Mouse (Mus musculus) CH12.LX (cell line): Measurements from ENCODE around the gene Gm5622.

Experiments
- CHD1 ChIP-seq: IDR thresholded peaks from 2 replicates; pipeline ENCODE4 v1.6.1; 2012; ENCODE audit warnings: low read depth, low read length, improper control_type of control experiment, inconsistent platforms
- CTCF ChIP-seq, 2 experiments: IDR thresholded peaks in 1 of 2; conservative IDR thresholded peaks in 1 of 2; 2 replicates each; pipeline ENCODE4 v1.5.1; 2011 to 2012; ENCODE audit warnings: low read depth in 2 of 2, low read length in 2 of 2, improper control_type of control experiment in 1 of 2, inconsistent platforms in 1 of 2, mild to moderate bottlenecking in 1 of 2, moderate library complexity in 1 of 2
- ETS1 ChIP-seq: conservative IDR thresholded peaks from 2 replicates; pipeline ENCODE4 v1.6.1; 2012; ENCODE audit warnings: low read depth, mild to moderate bottlenecking, inconsistent platforms, low read length, improper control_type of control experiment, moderate library complexity
- IRF4 ChIP-seq: IDR thresholded peaks from 2 replicates; pipeline ENCODE4 v1.6.1; 2014; ENCODE audit warnings: low read depth, mild to moderate bottlenecking, inconsistent platforms, low read length, improper control_type of control experiment
- JUN ChIP-seq: IDR thresholded peaks from 2 replicates; pipeline ENCODE4 v1.6.1; 2011; ENCODE audit warnings: low read depth, mild to moderate bottlenecking, low read length, improper control_type of control experiment, moderate library complexity; ENCODE audit not compliant: insufficient read depth
- MXI1 ChIP-seq: IDR thresholded peaks from 2 replicates; pipeline ENCODE4 v1.6.1; 2011; ENCODE audit warnings: mild to moderate bottlenecking, low read depth, low read length, improper control_type of control experiment
- ZKSCAN1 ChIP-seq: IDR thresholded peaks from 2 replicates; pipeline ENCODE4 v1.6.1; 2012; ENCODE audit warnings: low read depth, inconsistent platforms, low read length, improper control_type of control experiment, borderline replicate concordance

DNA sequence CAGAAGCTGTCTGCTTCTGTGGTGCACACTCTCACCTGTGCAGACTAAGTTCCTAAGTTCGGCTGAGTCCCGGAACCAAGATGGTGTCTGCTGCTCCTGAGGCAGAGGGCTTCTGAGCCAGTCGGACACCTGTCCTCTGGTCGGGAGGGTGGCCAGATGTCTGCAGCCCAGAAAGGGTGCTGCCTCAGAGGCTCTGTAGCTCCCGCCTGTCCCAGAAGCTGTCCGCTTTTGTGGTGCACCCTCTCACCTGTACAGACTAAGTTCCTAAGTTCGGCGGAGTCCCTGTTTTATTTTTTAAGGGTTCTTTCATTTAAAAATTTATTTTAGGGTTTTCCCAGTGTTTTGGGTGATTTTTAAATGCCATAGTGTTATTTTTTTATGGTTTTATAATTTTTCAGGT, 45.2 kb upstream of the Gm5622 start:
- TF ChIP-seq ZKSCAN1 (no peak), CTCF (conservative IDR thresholded peaks at IDR 0.05 in 1 of 2, IDR thresholded peaks at IDR 0.05 in 1 of 2; ENCODE audit: low read depth in 2 of 2, low read length in 2 of 2) (no peak), CHD1 (no peak), ETS1 (no peak), IRF4 (no peak), JUN (no peak), MXI1 (no peak)
